Mouse (Mus musculus): ENCODE results near the gene Dcst1. TPM values are rescaled to one million over a fixed set of nuclear protein-coding genes. Genes with fewer than 3 reads are reported as not detected.
A peak's percentile ranks its signal among the peaks of the same experiment; 100 is the strongest.

Gene Dcst1
- polyA plus RNA-seq, 1 experiment from 2014 or later, result 0.08 TPM

GRCm38 (mm10) chr3:89391663-89392511 is 26.8 kb upstream of the Dcst1 start:
- no peak for ATAC-seq (replicated peaks; ENCODE audit: low FRiP score)
- Histone ChIP-seq H3K9me3 (ENCODE audit: control insufficient read depth, low read length) (no peaks in the 10 kb centered on the region), H3K9ac (ENCODE audit: low read length) (peak overlapping the region; percentile 65), H3K4me3 (ENCODE audit: low read depth, low read length) (peak overlapping the region; percentile 48), H3K27ac (ENCODE audit: low read depth, low read length) (no peak overlapping the region), H3K4me1 (replicated peaks; ENCODE audit: control insufficient read depth, insufficient read depth, low read length) (peaks cover 36% of the 10 kb centered on the region), H3K36me3 (ENCODE audit: control insufficient read depth, insufficient read depth, low read length) (no peaks in the 10 kb centered on the region), H3K4me2 (ENCODE audit: low read depth, low read length, severe bottlenecking) (peak overlapping the region; percentile 99), H3K27me3 (ENCODE audit: control insufficient read depth, insufficient read depth, low read length) (peaks cover 2% of the 10 kb centered on the region)
- DNase-seq (ENCODE audit: low spot score), result peak; percentile 74
- WGBS, result under 1% methylated on average over 55 of the region's 56 CpGs

GRCm38 (mm10) chr3:89390699-89391662 is 25.9 kb upstream of the Dcst1 start:
- Histone ChIP-seq H3K27me3 (ENCODE audit: control insufficient read depth, insufficient read depth, low read length) (peaks cover 2% of the 10 kb centered on the region), H3K4me1 (replicated peaks; ENCODE audit: control insufficient read depth, insufficient read depth, low read length) (peaks cover 33% of the 10 kb centered on the region), H3K4me3 (ENCODE audit: low read depth, low read length) (peak overlapping the region; percentile 48), H3K9ac (ENCODE audit: low read length) (peak overlapping the region; percentile 65), H3K36me3 (ENCODE audit: control insufficient read depth, insufficient read depth, low read length) (no peaks in the 10 kb centered on the region), H3K27ac (ENCODE audit: low read depth, low read length) (no peak overlapping the region), H3K9me3 (ENCODE audit: control insufficient read depth, low read length) (no peaks in the 10 kb centered on the region), H3K4me2 (ENCODE audit: low read depth, low read length, severe bottlenecking) (peak overlapping the region; percentile 99)
- WGBS, result 17% methylated on average over 19 of the region's 19 CpGs
- no peak for DNase-seq (ENCODE audit: low spot score)
- ATAC-seq (replicated peaks; ENCODE audit: low FRiP score), result no peak

GRCm38 (mm10) chr3:89390111-89390515 is 25.1 kb upstream of the Dcst1 start:
- Histone ChIP-seq H3K27me3 (ENCODE audit: control insufficient read depth, insufficient read depth, low read length) (peaks cover 2% of the 10 kb centered on the region), H3K9me3 (ENCODE audit: control insufficient read depth, low read length) (no peaks in the 10 kb centered on the region), H3K4me2 (ENCODE audit: low read depth, low read length, severe bottlenecking) (no peak overlapping the region), H3K9ac (ENCODE audit: low read length) (no peak overlapping the region), H3K36me3 (ENCODE audit: control insufficient read depth, insufficient read depth, low read length) (no peaks in the 10 kb centered on the region), H3K4me3 (ENCODE audit: low read depth, low read length) (no peak overlapping the region), H3K27ac (ENCODE audit: low read depth, low read length) (no peak overlapping the region), H3K4me1 (replicated peaks; ENCODE audit: control insufficient read depth, insufficient read depth, low read length) (peaks cover 25% of the 10 kb centered on the region; the same call in 1 of the 2 replicates)
- ATAC-seq (replicated peaks; ENCODE audit: low FRiP score) (no peak), DNase-seq (ENCODE audit: low spot score) (no peak)
- 60% methylated on average over 4 of the region's 5 CpGs for WGBS

GRCm38 (mm10) chr3:89388901-89389740 is 24.1 kb upstream of the Dcst1 start:
- Histone ChIP-seq H3K4me2 (ENCODE audit: low read depth, low read length, severe bottlenecking) (no peak overlapping the region), H3K27ac (ENCODE audit: low read depth, low read length) (no peak overlapping the region), H3K4me3 (ENCODE audit: low read depth, low read length) (no peak overlapping the region), H3K9ac (ENCODE audit: low read length) (no peak overlapping the region), H3K9me3 (ENCODE audit: control insufficient read depth, low read length) (no peaks in the 10 kb centered on the region), H3K36me3 (ENCODE audit: control insufficient read depth, insufficient read depth, low read length) (no peaks in the 10 kb centered on the region), H3K27me3 (ENCODE audit: control insufficient read depth, insufficient read depth, low read length) (peaks cover 2% of the 10 kb centered on the region), H3K4me1 (replicated peaks; ENCODE audit: control insufficient read depth, insufficient read depth, low read length) (peaks cover 27% of the 10 kb centered on the region; the same call in 1 of the 2 replicates)
- ATAC-seq (replicated peaks; ENCODE audit: low FRiP score) (no peak), DNase-seq (ENCODE audit: low spot score) (no peak)
- 68% methylated on average over 6 of the region's 6 CpGs for WGBS

- H3K4me2 ChIP-seq (ENCODE audit: low read depth, low read length, severe bottlenecking), result no peak overlapping the region
- ATAC-seq (replicated peaks; ENCODE audit: low FRiP score), result no peak
- no peak overlapping the region for H3K27ac ChIP-seq (ENCODE audit: low read depth, low read length)
- peaks cover 25% of the 10 kb centered on the region; the same call in 1 of the 2 replicates for H3K4me1 ChIP-seq (replicated peaks; ENCODE audit: control insufficient read depth, insufficient read depth, low read length)
- WGBS, result 79% methylated on average over 11 of the region's 11 CpGs
- H3K27me3 ChIP-seq (ENCODE audit: control insufficient read depth, insufficient read depth, low read length), result peaks cover 2% of the 10 kb centered on the region
- H3K36me3 ChIP-seq (ENCODE audit: control insufficient read depth, insufficient read depth, low read length), result no peaks in the 10 kb centered on the region
- H3K9me3 ChIP-seq (ENCODE audit: control insufficient read depth, low read length), result no peaks in the 10 kb centered on the region
- H3K9ac ChIP-seq (ENCODE audit: low read length), result no peak overlapping the region
- DNase-seq (ENCODE audit: low spot score), result no peak
- H3K4me3 ChIP-seq (ENCODE audit: low read depth, low read length), result no peak overlapping the region
Measured at GRCm38 (mm10) chr3:89388134-89388881, 23.3 kb upstream of the Dcst1 start.

- no peak overlapping the region for H3K4me3 ChIP-seq (ENCODE audit: low read depth, low read length)
- H3K27me3 ChIP-seq (ENCODE audit: control insufficient read depth, insufficient read depth, low read length), result peaks cover 2% of the 10 kb centered on the region
- WGBS, result 75% methylated on average over 11 of the region's 11 CpGs
- H3K27ac ChIP-seq (ENCODE audit: low read depth, low read length), result no peak overlapping the region
- no peaks in the 10 kb centered on the region for H3K36me3 ChIP-seq (ENCODE audit: control insufficient read depth, insufficient read depth, low read length)
- DNase-seq (ENCODE audit: low spot score) (no peak), ATAC-seq (replicated peaks; ENCODE audit: low FRiP score) (no peak)
- no peak overlapping the region for H3K9ac ChIP-seq (ENCODE audit: low read length)
- H3K4me1 ChIP-seq (replicated peaks; ENCODE audit: control insufficient read depth, insufficient read depth, low read length), result peaks cover 20% of the 10 kb centered on the region; the same call in 1 of the 2 replicates
- H3K4me2 ChIP-seq (ENCODE audit: low read depth, low read length, severe bottlenecking), result no peak overlapping the region
- no peaks in the 10 kb centered on the region for H3K9me3 ChIP-seq (ENCODE audit: control insufficient read depth, low read length)
Measured at GRCm38 (mm10) chr3:89387632-89388031, 22.6 kb upstream of the Dcst1 start.

- peaks cover 14% of the 10 kb centered on the region; the same call in 1 of the 2 replicates for H3K4me1 ChIP-seq (replicated peaks; ENCODE audit: control insufficient read depth, insufficient read depth, low read length)
- no peak for ATAC-seq (replicated peaks; ENCODE audit: low FRiP score)
Measured at GRCm38 (mm10) chr3:89386438-89387420, 21.7 kb upstream of the Dcst1 start.

More at GRCm38 (mm10) chr3:89386438-89387420, 21.7 kb upstream of the Dcst1 start:
- Histone ChIP-seq H3K9me3 (ENCODE audit: control insufficient read depth, low read length) (no peaks in the 10 kb centered on the region), H3K27ac (ENCODE audit: low read depth, low read length) (no peak overlapping the region), H3K27me3 (ENCODE audit: control insufficient read depth, insufficient read depth, low read length) (peaks cover 2% of the 10 kb centered on the region; the same call in 1 of the 2 replicates), H3K9ac (ENCODE audit: low read length) (peak overlapping the region; percentile 10; the same call in 1 of the 2 replicates), H3K4me3 (ENCODE audit: low read depth, low read length) (no peak overlapping the region), H3K4me2 (ENCODE audit: low read depth, low read length, severe bottlenecking) (no peak overlapping the region), H3K36me3 (ENCODE audit: control insufficient read depth, insufficient read depth, low read length) (no peaks in the 10 kb centered on the region)
- WGBS, result 52% methylated on average over 17 of the region's 17 CpGs
- no peak for DNase-seq (ENCODE audit: low spot score)
